Mouse (Mus musculus) brain, embryonic 14.5 days (tissue): ENCODE results near the gene Tbc1d22b.
A peak's percentile ranks its signal among the peaks of the same experiment; 100 is the strongest.

Experiments used
- CTCF ChIP-seq: fragments of 200-500 bp; IDR thresholded peaks from 2 replicates; pipeline ENCODE4 v1.5.1; 2012; ENCODE audit warnings: inconsistent platforms, mild to moderate bottlenecking, moderate library complexity, borderline replicate concordance; ENCODE audit not compliant: insufficient read depth, insufficient read length; ENCODE audit errors: extremely low read depth
- POLR2A ChIP-seq: fragments of 200-500 bp; IDR thresholded peaks from 2 replicates; pipeline ENCODE4 v1.6.1; 2012; ENCODE audit warnings: mild to moderate bottlenecking, inconsistent platforms, borderline replicate concordance; ENCODE audit not compliant: poor library complexity, insufficient read depth, insufficient read length, severe bottlenecking; ENCODE audit errors: extremely low read depth

DNA sequence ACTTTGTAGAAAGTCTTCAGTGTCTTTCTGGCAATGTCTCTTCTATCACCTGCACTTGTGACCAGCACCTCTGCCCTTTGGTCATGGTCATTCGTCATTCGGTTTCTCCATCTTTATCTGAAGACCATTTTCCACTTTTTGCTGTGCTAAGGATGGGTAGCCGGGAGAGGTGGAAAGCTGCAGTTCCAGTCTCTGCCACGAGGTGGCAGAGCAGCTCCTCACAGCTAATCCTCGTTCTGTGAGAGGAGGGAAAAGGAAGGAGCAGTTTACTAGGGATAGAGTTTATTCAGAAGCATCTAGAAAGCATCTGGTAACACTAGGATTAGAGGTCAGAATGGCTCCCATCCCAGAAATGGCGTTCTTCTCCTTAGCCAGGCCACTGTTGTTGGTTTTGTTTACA, 53.7 kb downstream of the Tbc1d22b start:
- TF ChIP-seq CTCF = peak; percentile 97
- TF ChIP-seq POLR2A = no peak
